Comparison of ENCODE assay signal across 9 mouse cellular contexts in the genomic region with DNA sequence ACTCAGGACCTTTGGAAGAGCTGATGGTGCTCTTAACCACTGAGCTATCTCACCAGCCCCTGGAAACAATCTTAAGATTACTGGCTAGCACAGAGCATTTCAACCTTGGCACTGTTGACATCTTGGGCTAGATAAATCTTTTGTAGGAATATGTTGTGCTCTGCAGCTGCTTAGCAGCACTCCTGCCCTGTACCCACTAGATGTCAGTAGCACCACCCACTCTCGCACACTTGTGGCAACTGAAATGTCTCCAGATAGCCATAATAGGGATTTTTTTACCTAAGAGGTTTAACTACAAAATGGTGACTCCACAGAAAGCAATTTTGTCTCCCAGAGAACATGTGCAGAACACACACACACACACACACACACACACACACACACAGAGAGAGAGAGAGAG. TPM values are rescaled to one million over a fixed set of nuclear protein-coding genes. Genes with fewer than 3 reads are reported as not detected.
DNase-seq lines count a peak whose midpoint lies in the region; ATAC-seq and TF ChIP-seq lines count a peak whose summit lies in the region.
"Had no signal": no experiment of that assay in that cellular context is flagged by ENCODE, and none has a peak within 500 bp of the region (broad histone marks: within the 10 kb centered on the region; RNA-seq: fewer than 3 reads in every experiment).

No protein-coding gene starts in this region.

- H3K4me1 ChIP-seq in midbrain, embryonic 16.5 days (ENCODE audit: control insufficient read depth, insufficient read depth, low read length), result no peaks in the 10 kb centered on the region
- no peaks in the 10 kb centered on the region for H3K4me1 ChIP-seq in midbrain, embryonic 13.5 days (replicated peaks)
- no peaks in the 10 kb centered on the region for H3K4me1 ChIP-seq in cortical plate, adult 2 months (ENCODE audit: control insufficient read depth, insufficient read depth, low read length)
- H3K4me1 ChIP-seq in kidney, adult 2 months (ENCODE audit: control insufficient read depth, insufficient read depth, low read length), result no peaks in the 10 kb centered on the region
- H3K4me1 ChIP-seq in lung, postnatal 0 days (ENCODE audit: insufficient read depth, low read depth, low read length), result no peaks in the 10 kb centered on the region

- TF ChIP-seq POLR2A in cortical plate, adult 2 months (IDR thresholded peaks at IDR 0.05; ENCODE audit: extremely low read depth, insufficient read depth, low read length), result no peak
- TF ChIP-seq POLR2A in kidney, adult 2 months (IDR thresholded peaks at IDR 0.05; ENCODE audit: low read depth, low read length), result no peak

- H3K4me3 ChIP-seq in midbrain, embryonic 16.5 days (ENCODE audit: low read depth, low read length), result no peak overlapping the region
- H3K4me3 ChIP-seq in midbrain, embryonic 13.5 days (replicated peaks), result no peak overlapping the region
- no peak overlapping the region for H3K4me3 ChIP-seq in cortical plate, adult 2 months (ENCODE audit: insufficient read depth, low read length)
- no peak overlapping the region for H3K4me3 ChIP-seq in kidney, adult 2 months (ENCODE audit: insufficient read depth, low read depth, low read length)
- no peak overlapping the region for H3K4me3 ChIP-seq in lung, postnatal 0 days (ENCODE audit: low read depth, low read length)

- peak; percentile 71; the same call in 1 of the 2 replicates for ATAC-seq in midbrain, embryonic 16.5 days
- ATAC-seq in midbrain, embryonic 13.5 days, result no peak
- no peak; the same call in 1 of the 2 replicates for ATAC-seq in lung, postnatal 0 days
- no peak for ATAC-seq in monocyte, adult 5-6 weeks (replicated peaks; ENCODE audit: insufficient number of reproducible peaks, low FRiP score, low TSS enrichment, poor library complexity, severe bottlenecking)

- no peaks in the 10 kb centered on the region for H3K9me3 ChIP-seq in midbrain, embryonic 16.5 days (replicated peaks; ENCODE audit: control insufficient read depth, low read length, poor library complexity, severe bottlenecking)
- H3K9me3 ChIP-seq in midbrain, embryonic 13.5 days, result no peaks in the 10 kb centered on the region
- no peaks in the 10 kb centered on the region for H3K9me3 ChIP-seq in lung, postnatal 0 days (ENCODE audit: low read length)

- 18% methylated on average over 1 of the region's 1 CpGs for WGBS in midbrain, embryonic 16.5 days
- 33% methylated on average over 1 of the region's 1 CpGs for WGBS in midbrain, embryonic 13.5 days
- WGBS in kidney, adult 2 months, result 25% methylated on average over 1 of the region's 1 CpGs
- WGBS in lung, postnatal 0 days, result 31% methylated on average over 1 of the region's 1 CpGs

- no peak overlapping the region for H3K27ac ChIP-seq in midbrain, embryonic 16.5 days (ENCODE audit: low read length)
- H3K27ac ChIP-seq in midbrain, embryonic 13.5 days, result no peak overlapping the region
- no peak overlapping the region for H3K27ac ChIP-seq in cortical plate, adult 2 months (ENCODE audit: insufficient read depth, low read length)
- no peak overlapping the region for H3K27ac ChIP-seq in kidney, adult 2 months (ENCODE audit: insufficient read depth, low read depth, low read length)
- H3K27ac ChIP-seq in lung, postnatal 0 days (ENCODE audit: low read length), result no peak overlapping the region

- peaks cover 4% of the 10 kb centered on the region; the same call in 1 of the 2 replicates for H3K27me3 ChIP-seq in midbrain, embryonic 16.5 days (ENCODE audit: control insufficient read depth, insufficient read depth, low read depth, low read length)
- H3K27me3 ChIP-seq in midbrain, embryonic 13.5 days, result no peaks in the 10 kb centered on the region; the same call in 1 of the 2 replicates
- no peaks in the 10 kb centered on the region for H3K27me3 ChIP-seq in kidney, adult 2 months (replicated peaks; ENCODE audit: control insufficient read depth, insufficient read depth, low read length)
- no peaks in the 10 kb centered on the region for H3K27me3 ChIP-seq in lung, postnatal 0 days (replicated peaks; ENCODE audit: insufficient read depth, low read length)

- H3K4me2 ChIP-seq in midbrain, embryonic 16.5 days (ENCODE audit: low read length), result no peak overlapping the region
- H3K4me2 ChIP-seq in midbrain, embryonic 13.5 days (replicated peaks), result no peak overlapping the region
- no peak overlapping the region for H3K4me2 ChIP-seq in lung, postnatal 0 days (replicated peaks; ENCODE audit: low read depth, low read length)

- DNase-seq in cerebellum, postnatal 10 days, result peak; percentile 25 to 34
- DNase-seq in cerebellum, postnatal 36 days, result no peak
- peak; percentile 39 for DNase-seq in kidney, adult 2 months
- peak; percentile 31 for DNase-seq in lung, postnatal 0 days (ENCODE audit: low spot score)

- peak; percentile 42; the same call in 1 of the 2 replicates for TF ChIP-seq CTCF in cortical plate, adult 2 months (IDR thresholded peaks at IDR 0.05; ENCODE audit: extremely low read depth, insufficient read depth, low read length)
- peak; percentile 64 for TF ChIP-seq CTCF in kidney, adult 2 months (conservative IDR thresholded peaks at IDR 0.05; ENCODE audit: insufficient read depth, insufficient read length, low read depth, low read length)
- peak; percentile 60 for TF ChIP-seq CTCF in lung, postnatal 0 days (IDR thresholded peaks at IDR 0.05)

- no peak for TF ChIP-seq EP300 in lung, postnatal 0 days (IDR thresholded peaks at IDR 0.05)

- no peak overlapping the region for H3K9ac ChIP-seq in midbrain, embryonic 16.5 days (ENCODE audit: low read depth, low read length)
- no peak overlapping the region for H3K9ac ChIP-seq in midbrain, embryonic 13.5 days (replicated peaks)
- H3K9ac ChIP-seq in lung, postnatal 0 days (replicated peaks; ENCODE audit: low read depth), result no peak overlapping the region

- H3K36me3 ChIP-seq in midbrain, embryonic 16.5 days (ENCODE audit: control insufficient read depth, insufficient read depth, low read length), result no peaks in the 10 kb centered on the region
- H3K36me3 ChIP-seq in midbrain, embryonic 13.5 days, result no peaks in the 10 kb centered on the region
- no peaks in the 10 kb centered on the region for H3K36me3 ChIP-seq in kidney, adult 2 months (ENCODE audit: control insufficient read depth, insufficient read depth, low read length)
- no peaks in the 10 kb centered on the region for H3K36me3 ChIP-seq in lung, postnatal 0 days (ENCODE audit: insufficient read depth, low read length)

RNA-seq across cellular contexts. Expression of a gene that starts 11.7 kb away (rescaled TPM):
- polyA plus RNA-seq in midbrain, embryonic 16.5 days (2015; fragmentation: Nextera tagmentation; extraction: Ambion mirVana), result not detected in 2 replicates
- polyA plus RNA-seq in midbrain, embryonic 13.5 days (2015; fragmentation: Nextera tagmentation; extraction: Ambion mirVana), result not detected in 2 replicates
- not detected in 2 replicates for polyA plus RNA-seq in cortical plate, adult 2 months (2012; rRNA removed)
- 0.06 TPM in 1 of 2 replicates, not detected in the other for polyA plus RNA-seq in kidney, adult 2 months (2012; rRNA removed)
- 0.11 TPM in 1 of 2 replicates, not detected in the other for polyA plus RNA-seq in lung, postnatal 0 days (2015; fragmentation: Nextera tagmentation; extraction: Ambion mirVana)
- total RNA-seq in monocyte, adult 5-6 weeks (2017), result not detected in 3 replicates
- polyA plus RNA-seq: neural tube, embryonic 11.5 days had no signal

Comparison
In these comparisons a context has a peak if more than half of its experiments do, and no peak if none do; other contexts are left out.
1. DNase-seq: peak in cerebellum, postnatal 10 days (2 of 2), kidney, adult 2 months (single experiment) and lung, postnatal 0 days (single experiment); none in cerebellum, postnatal 36 days (0 of 2).
2. Peak in every context shown above with its lines, with median percentiles within 50 percentile points of each other: CTCF ChIP-seq.